Mouse (Mus musculus) intestine, embryonic 14.5 days (tissue): ENCODE results near the gene Urod. TPM values are rescaled to one million over a fixed set of nuclear protein-coding genes. Genes with fewer than 3 reads are reported as not detected.

ENCODE experiments used
- ATAC-seq: fragments of 200-750 bp; cut with Nextera tagmentation; replicated peaks from 2 replicates; pipeline ENCODE4 v1.8.0; 2017; ENCODE audit warnings: low read depth, moderate number of reproducible peaks, moderate TSS enrichment, moderate library complexity; ENCODE audit not compliant: low FRiP score, low TSS enrichment
- DNase-seq: peaks from one replicate; pipeline ENCODE4 v3.0.0-alpha.2; 2018; ENCODE audit warnings: low spot score
- H3K27ac ChIP-seq: fragments of 300-500 bp; sonication (generic); 2 replicates; pipeline ENCODE4 v1.5.1; 2014; ENCODE audit warnings: low read depth, mild to moderate bottlenecking, control low read depth
- H3K27me3 ChIP-seq: fragments of 300-500 bp; sonication (generic); replicated peaks from 2 replicates; pipeline ENCODE4 v1.6.1; 2014; ENCODE audit warnings: low read length, control low read depth; ENCODE audit not compliant: control insufficient read depth, insufficient read depth
- H3K36me3 ChIP-seq: fragments of 300-500 bp; sonication (generic); 2 replicates; pipeline ENCODE4 v1.6.1; 2014; ENCODE audit warnings: low read length, control low read depth; ENCODE audit not compliant: control insufficient read depth, insufficient read depth
- H3K4me1 ChIP-seq: fragments of 300-500 bp; sonication (generic); replicated peaks from 2 replicates; pipeline ENCODE4 v1.6.1; 2014; ENCODE audit warnings: low read length, control low read depth, mixed read lengths; ENCODE audit not compliant: control insufficient read depth, insufficient read depth
- H3K4me2 ChIP-seq: fragments of 300-500 bp; sonication (generic); 2 replicates; pipeline ENCODE4 v1.6.1; 2014; ENCODE audit warnings: low read length
- H3K4me3 ChIP-seq: fragments of 300-500 bp; sonication (generic); 2 replicates; pipeline ENCODE4 v1.5.1; 2014; ENCODE audit warnings: low read depth, low read length, control low read depth, mixed read lengths
- H3K9ac ChIP-seq: fragments of 300-500 bp; sonication (generic); 2 replicates; pipeline ENCODE4 v1.6.1; 2014; ENCODE audit warnings: mild to moderate bottlenecking, low read length
- H3K9me3 ChIP-seq: fragments of 300-500 bp; sonication (generic); 2 replicates; pipeline ENCODE4 v1.6.1; 2016; ENCODE audit warnings: low read length, control low read depth; ENCODE audit not compliant: control insufficient read depth
- WGBS: fragments of 180-500 bp; shearing (Covaris S2); extraction: QIAGEN DNeasy Blood & Tissue Kit; methylation state at CpG from one replicate; pipeline ENCODE4 v1.1.7; 2014; 5-methylcytosine and 5-hydroxymethylcytosine counted together
- polyA plus RNA-seq: library from polyadenylated mRNA; unstranded; fragments of >200 nt; fragmentation: Nextera tagmentation; extraction: Ambion mirVana; gene quantifications from 2 replicates; pipeline ENCODE4 v1.2.1, GENCODE M21; 2014

The Urod gene
- polyA plus RNA-seq, 1 experiment from 2014 or later = 64.8 TPM

- Histone ChIP-seq H3K27me3 (no peaks in the 10 kb centered on the region), H3K9me3 (no peaks in the 10 kb centered on the region), H3K4me1 (no peaks in the 10 kb centered on the region), H3K9ac (no peak overlapping the region), H3K4me2 (no peak overlapping the region), H3K4me3 (no peak overlapping the region), H3K36me3 (peaks cover 12% of the 10 kb centered on the region; the same call in 1 of the 2 replicates), H3K27ac (no peak overlapping the region)
- WGBS = 62% methylated on average over 17 of the region's 17 CpGs
- DNase-seq (peak; percentile 66), ATAC-seq (0 out of 2 replicates have a peak, but pooled peaks have one; percentile 38)
Observed at GRCm38 (mm10) chr4:116986400-116987121, 7.7 kb downstream of the Urod start.

- H3K27ac ChIP-seq = no peak overlapping the region
- ATAC-seq (no peak), DNase-seq (no peak)
- H3K4me2 ChIP-seq = no peak overlapping the region
- H3K9me3 ChIP-seq = no peaks in the 10 kb centered on the region
- H3K9ac ChIP-seq = no peak overlapping the region
- H3K4me3 ChIP-seq = no peak overlapping the region
- H3K4me1 ChIP-seq = no peaks in the 10 kb centered on the region
- 86% methylated on average over 7 of the region's 7 CpGs for WGBS
- no peaks in the 10 kb centered on the region for H3K27me3 ChIP-seq
- peaks cover 7% of the 10 kb centered on the region; the same call in 1 of the 2 replicates for H3K36me3 ChIP-seq
Observed at GRCm38 (mm10) chr4:116985681-116986080, 8.5 kb downstream of the Urod start.

- H3K9me3 ChIP-seq = no peaks in the 10 kb centered on the region
- H3K4me3 ChIP-seq = no peak overlapping the region
- WGBS = 72% methylated on average over 2 of the region's 2 CpGs
- H3K27ac ChIP-seq = no peak overlapping the region
- DNase-seq (no peak), ATAC-seq (no peak)
- no peaks in the 10 kb centered on the region for H3K4me1 ChIP-seq
- no peaks in the 10 kb centered on the region for H3K27me3 ChIP-seq
- H3K36me3 ChIP-seq = no peaks in the 10 kb centered on the region
- H3K9ac ChIP-seq = no peak overlapping the region
- no peak overlapping the region for H3K4me2 ChIP-seq
Observed at GRCm38 (mm10) chr4:116976503-116976902, 17.7 kb downstream of the Urod start.

GRCm38 (mm10) chr4:116954951-116955350, 39.3 kb downstream of the Urod start:
- no peak overlapping the region for H3K27ac ChIP-seq
- no peak overlapping the region for H3K9ac ChIP-seq
- H3K9me3 ChIP-seq = no peaks in the 10 kb centered on the region
- H3K4me2 ChIP-seq = no peak overlapping the region
- 85% methylated on average over 7 of the region's 7 CpGs for WGBS
- H3K4me3 ChIP-seq = no peak overlapping the region
- no peaks in the 10 kb centered on the region for H3K27me3 ChIP-seq
- ATAC-seq = no peak
- H3K36me3 ChIP-seq = no peaks in the 10 kb centered on the region
- H3K4me1 ChIP-seq = no peaks in the 10 kb centered on the region
- no peak for DNase-seq

- Histone ChIP-seq H3K4me2 (no peak overlapping the region), H3K27me3 (no peaks in the 10 kb centered on the region), H3K36me3 (no peaks in the 10 kb centered on the region), H3K4me1 (no peaks in the 10 kb centered on the region), H3K4me3 (no peak overlapping the region), H3K9me3 (no peaks in the 10 kb centered on the region), H3K9ac (no peak overlapping the region), H3K27ac (no peak overlapping the region)
- no peak for DNase-seq
- 54% methylated on average over 1 of the region's 1 CpGs for WGBS
- no peak for ATAC-seq
Observed at GRCm38 (mm10) chr4:116951642-116952041, 42.6 kb downstream of the Urod start.

GRCm38 (mm10) chr4:116944055-116944454, 50.2 kb downstream of the Urod start:
- H3K4me1 ChIP-seq = no peaks in the 10 kb centered on the region
- no peak overlapping the region for H3K27ac ChIP-seq
- no peak overlapping the region for H3K4me3 ChIP-seq
- no peak for DNase-seq
- H3K27me3 ChIP-seq = no peaks in the 10 kb centered on the region
- 64% methylated on average over 5 of the region's 5 CpGs for WGBS
- H3K9me3 ChIP-seq = no peaks in the 10 kb centered on the region
- no peak for ATAC-seq
- no peak overlapping the region for H3K4me2 ChIP-seq
- H3K36me3 ChIP-seq = no peaks in the 10 kb centered on the region
- no peak overlapping the region for H3K9ac ChIP-seq

- ATAC-seq (no peak), DNase-seq (no peak)
- Histone ChIP-seq H3K4me3 (no peak overlapping the region), H3K9ac (no peak overlapping the region), H3K27me3 (no peaks in the 10 kb centered on the region), H3K36me3 (no peaks in the 10 kb centered on the region), H3K4me1 (no peaks in the 10 kb centered on the region), H3K4me2 (no peak overlapping the region), H3K27ac (no peak overlapping the region), H3K9me3 (no peaks in the 10 kb centered on the region)
- 61% methylated on average over 2 of the region's 2 CpGs for WGBS
Observed at GRCm38 (mm10) chr4:116942695-116943094, 51.5 kb downstream of the Urod start.
